Mouse (Mus musculus) liver, embryonic 18 days (tissue): ENCODE measurements around the gene A630095E13Rik. TPM values are rescaled to one million over a fixed set of nuclear protein-coding genes. Genes with fewer than 3 reads are reported as not detected.

Experiments
- polyA plus RNA-seq: library from polyadenylated mRNA; depleted of rRNA; stranded (reverse); fragments of >200 nt; gene quantifications from 2 replicates; pipeline ENCODE4 v1.2.3, GENCODE M21; 2012; rRNA removed

A630095E13Rik gene
- polyA plus RNA-seq: not detected in 2 replicates

GRCm38 (mm10) chr9:36643276-36643675 lies at the start of gene A630095E13Rik:
Gene A630095E13Rik (minus strand): TSS chr9:36643376.

GRCm38 (mm10) chr9:36692920-36693319 lies 49.7 kb upstream of the A630095E13Rik start, which contains the start of gene Acrv1:
Gene Acrv1 (plus strand): TSS chr9:36693220.

Other genes with a start within 250 kb of the A630095E13Rik start
- not detected in 2 replicates for gene Gm7257, start 211.5 kb downstream of the A630095E13Rik start, polyA plus RNA-seq
- not detected in 2 replicates for gene Gm9513, start 167.7 kb downstream of the A630095E13Rik start, polyA plus RNA-seq
- not detected in 2 replicates for gene Gm5615, start 101.4 kb downstream of the A630095E13Rik start, polyA plus RNA-seq
- gene Gm17689, start 60.7 kb downstream of the A630095E13Rik start, polyA plus RNA-seq: not detected in 2 replicates
- not detected in 2 replicates for gene Acrv1, start 49.8 kb upstream of the A630095E13Rik start, polyA plus RNA-seq
- 4.3 and 4.6 TPM in 2 replicates for gene Chek1, start 83.7 kb upstream of the A630095E13Rik start, polyA plus RNA-seq
- 123 and 129 TPM in 2 replicates for gene Stt3a, start 124.3 kb upstream of the A630095E13Rik start, polyA plus RNA-seq
- gene Ei24, start 154.0 kb upstream of the A630095E13Rik start, polyA plus RNA-seq: 30.0 and 31.8 TPM in 2 replicates
- 0.07 and 0.08 TPM in 2 replicates for gene Fez1, start 178.5 kb upstream of the A630095E13Rik start, polyA plus RNA-seq